Mouse (Mus musculus): ENCODE measurements around the gene Tmub2. TPM values are rescaled to one million over a fixed set of nuclear protein-coding genes. Genes with fewer than 3 reads are reported as not detected.

Gene Tmub2
- polyA plus RNA-seq, 1 experiment from 2014 or later, result 48.9 TPM

DNA sequence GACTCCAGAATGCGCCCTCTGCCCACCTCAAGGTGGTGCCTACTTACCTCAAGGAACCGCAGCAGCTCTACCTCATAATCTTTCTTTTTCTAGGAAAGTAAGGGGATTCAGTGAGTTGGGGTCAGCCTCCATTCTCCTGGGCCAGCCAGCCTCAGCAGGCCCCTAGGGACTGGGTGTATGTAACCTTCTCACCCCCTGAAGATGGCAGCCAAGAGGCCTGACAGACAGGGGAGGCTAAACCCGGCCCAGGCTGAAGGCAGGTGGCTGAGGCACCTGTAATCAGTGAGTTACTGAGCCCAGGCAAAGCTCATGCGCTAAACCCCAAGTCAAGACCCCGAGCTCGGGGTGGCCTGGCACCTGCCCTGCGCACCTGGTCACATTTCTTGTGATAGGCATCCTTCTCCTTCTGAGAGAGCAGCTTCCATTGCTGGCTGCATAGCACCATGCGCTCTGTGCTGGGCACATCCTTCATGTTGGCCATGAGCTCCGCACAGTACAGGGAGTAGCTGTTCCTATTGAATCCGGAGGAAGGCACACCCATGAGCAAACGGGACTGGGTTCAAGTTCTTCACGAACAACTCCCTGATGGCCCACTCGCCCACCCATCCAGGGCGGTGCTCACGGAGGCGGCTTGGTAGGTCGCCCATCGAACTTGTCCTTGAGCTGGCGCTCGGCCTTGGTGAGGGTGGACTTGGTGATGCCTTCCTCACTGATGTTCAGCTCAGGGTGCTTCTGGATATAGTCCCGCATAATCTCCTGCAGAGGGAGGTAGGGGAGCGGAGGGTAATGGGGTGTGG, 25.3 kb downstream of the Tmub2 start:
- Histone ChIP-seq H3K27me3 (no peaks in the 10 kb centered on the region), H3K4me1 (peaks cover 27% of the 10 kb centered on the region), H3K4me3 (peak overlapping the region; percentile 37; the same call in 1 of the 2 replicates), H3K4me2 (replicated peaks) (peak overlapping the region; percentile 62), H3K36me3 (peaks cover 72% of the 10 kb centered on the region), H3K27ac (no peak overlapping the region), H3K9me3 (no peaks in the 10 kb centered on the region), H3K9ac (peak overlapping the region; percentile 16; the same call in 1 of the 2 replicates)
- no peak for ATAC-seq (ENCODE audit: insufficient number of reproducible peaks, insufficient read depth, low FRiP score, low TSS enrichment)
- WGBS, result 85% methylated on average over 22 of the region's 22 CpGs

GRCm38 (mm10) chr11:102310768-102311695, 26.3 kb downstream of the Tmub2 start:
- no peaks in the 10 kb centered on the region for H3K9me3 ChIP-seq
- 36% methylated on average over 38 of the region's 38 CpGs for WGBS
- ATAC-seq (ENCODE audit: insufficient number of reproducible peaks, insufficient read depth, low FRiP score, low TSS enrichment), result no peak
- H3K9ac ChIP-seq, result peak overlapping the region; percentile 15; the same call in 1 of the 2 replicates
- H3K27me3 ChIP-seq, result no peaks in the 10 kb centered on the region
- H3K36me3 ChIP-seq, result peaks cover 68% of the 10 kb centered on the region
- H3K27ac ChIP-seq, result no peak overlapping the region
- no peak overlapping the region for H3K4me3 ChIP-seq
- H3K4me2 ChIP-seq (replicated peaks), result 0 out of 2 replicates have a peak overlapping the region, but pooled peaks have one; percentile 10
- H3K4me1 ChIP-seq, result peaks cover 35% of the 10 kb centered on the region

GRCm38 (mm10) chr11:102311966-102312365, 27.2 kb downstream of the Tmub2 start:
- peaks cover 59% of the 10 kb centered on the region for H3K36me3 ChIP-seq
- H3K27ac ChIP-seq, result no peak overlapping the region
- H3K4me2 ChIP-seq (replicated peaks), result no peak overlapping the region
- H3K9me3 ChIP-seq, result no peaks in the 10 kb centered on the region
- H3K4me1 ChIP-seq, result peaks cover 39% of the 10 kb centered on the region
- no peak for ATAC-seq (ENCODE audit: insufficient number of reproducible peaks, insufficient read depth, low FRiP score, low TSS enrichment)
- 78% methylated on average over 4 of the region's 4 CpGs for WGBS
- H3K9ac ChIP-seq, result no peak overlapping the region
- no peaks in the 10 kb centered on the region for H3K27me3 ChIP-seq
- no peak overlapping the region for H3K4me3 ChIP-seq

GRCm38 (mm10) chr11:102312586-102312985, 27.9 kb downstream of the Tmub2 start:
- Histone ChIP-seq H3K36me3 (peaks cover 52% of the 10 kb centered on the region), H3K9ac (no peak overlapping the region), H3K9me3 (no peaks in the 10 kb centered on the region), H3K27me3 (no peaks in the 10 kb centered on the region), H3K27ac (no peak overlapping the region), H3K4me2 (replicated peaks) (no peak overlapping the region), H3K4me3 (no peak overlapping the region), H3K4me1 (peaks cover 39% of the 10 kb centered on the region)
- 82% methylated on average over 6 of the region's 6 CpGs for WGBS
- ATAC-seq (ENCODE audit: insufficient number of reproducible peaks, insufficient read depth, low FRiP score, low TSS enrichment), result no peak

DNA sequence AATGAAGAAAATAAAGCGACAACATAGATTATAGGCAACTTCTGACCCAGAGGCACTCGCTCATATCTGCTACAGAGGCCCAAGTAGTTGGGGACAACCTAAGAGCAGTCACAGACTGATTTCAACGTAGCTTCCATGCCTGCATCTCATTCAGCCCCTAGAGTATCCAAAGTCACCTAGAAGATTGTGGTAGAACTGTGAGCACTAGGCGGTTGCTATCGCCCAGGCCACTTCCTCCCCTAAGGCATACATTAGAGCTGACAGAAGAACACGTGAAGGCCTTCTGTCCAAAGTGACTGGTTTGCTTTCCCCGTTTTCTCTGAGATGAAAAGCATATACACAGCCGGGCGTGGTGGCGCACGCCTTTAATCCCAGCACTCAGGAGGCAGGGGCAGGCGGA, 29.6 kb downstream of the Tmub2 start:
- Histone ChIP-seq H3K9me3 (no peaks in the 10 kb centered on the region), H3K27ac (no peak overlapping the region), H3K4me2 (replicated peaks) (no peak overlapping the region), H3K4me1 (peaks cover 32% of the 10 kb centered on the region), H3K9ac (no peak overlapping the region), H3K4me3 (no peak overlapping the region), H3K27me3 (no peaks in the 10 kb centered on the region), H3K36me3 (peaks cover 42% of the 10 kb centered on the region)
- 88% methylated on average over 12 of the region's 12 CpGs for WGBS
- ATAC-seq (ENCODE audit: insufficient number of reproducible peaks, insufficient read depth, low FRiP score, low TSS enrichment), result no peak

DNA sequence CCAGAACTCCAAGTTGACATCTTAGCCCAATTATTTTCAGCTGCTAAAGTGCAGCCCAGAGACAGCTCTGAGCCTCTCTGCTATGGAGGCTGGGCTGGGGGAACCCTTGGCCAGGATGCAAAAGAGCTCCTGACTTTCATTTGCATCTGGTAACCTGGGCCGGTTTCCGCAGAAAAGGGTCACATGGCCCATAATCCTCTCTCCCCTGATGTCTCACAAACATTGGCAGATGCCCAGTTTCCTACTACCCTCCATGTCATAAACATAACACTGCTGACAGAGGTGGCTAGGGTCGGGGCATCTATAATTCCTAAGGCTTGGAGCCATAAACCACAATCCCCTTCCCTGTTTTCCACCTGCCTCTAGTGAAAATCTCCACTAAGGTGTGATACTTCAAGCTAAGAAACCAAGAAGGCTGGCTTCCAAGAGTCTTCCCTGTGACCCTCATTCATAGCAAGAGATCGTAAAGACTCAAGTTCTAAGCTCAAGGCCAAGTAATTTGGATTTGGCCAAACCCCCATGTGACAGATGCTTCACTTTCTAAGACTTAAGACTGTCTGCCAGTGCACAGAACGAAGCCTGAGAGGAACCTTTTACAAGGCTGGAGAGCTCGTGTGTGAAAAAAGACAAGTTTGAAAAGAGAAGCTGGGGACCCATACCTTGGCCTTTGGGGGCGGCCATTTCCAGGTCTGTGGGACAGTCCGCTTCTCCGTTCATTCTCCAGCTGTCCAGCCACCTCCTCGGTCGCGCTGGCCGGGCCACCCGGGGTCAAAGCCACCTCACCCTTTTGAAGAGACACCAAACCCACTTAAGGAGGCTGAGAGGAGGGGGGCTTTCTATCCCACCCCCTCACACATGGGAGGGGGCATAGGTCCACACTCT, 31.2 kb downstream of the Tmub2 start:
- WGBS, result 13% methylated on average over 14 of the region's 14 CpGs
- no peak for ATAC-seq (ENCODE audit: insufficient number of reproducible peaks, insufficient read depth, low FRiP score, low TSS enrichment)
- Histone ChIP-seq H3K4me3 (peak overlapping the region; percentile 99), H3K9me3 (no peaks in the 10 kb centered on the region), H3K9ac (peak overlapping the region; percentile 100), H3K36me3 (peaks cover 30% of the 10 kb centered on the region), H3K27me3 (no peaks in the 10 kb centered on the region), H3K4me1 (peaks cover 24% of the 10 kb centered on the region), H3K27ac (peak overlapping the region; percentile 100), H3K4me2 (replicated peaks) (peak overlapping the region; percentile 89)

- Histone ChIP-seq H3K27ac (peak overlapping the region; percentile 100), H3K9me3 (no peaks in the 10 kb centered on the region), H3K4me1 (peaks cover 21% of the 10 kb centered on the region), H3K4me3 (peak overlapping the region; percentile 99), H3K9ac (peak overlapping the region; percentile 100), H3K4me2 (replicated peaks) (peak overlapping the region; percentile 89), H3K27me3 (no peaks in the 10 kb centered on the region), H3K36me3 (peaks cover 30% of the 10 kb centered on the region)
- under 1% methylated on average over 74 of the region's 80 CpGs for WGBS
- peak; percentile 54 for ATAC-seq (ENCODE audit: insufficient number of reproducible peaks, insufficient read depth, low FRiP score, low TSS enrichment)
Observed at GRCm38 (mm10) chr11:102316572-102317297, 32.0 kb downstream of the Tmub2 start.

- peaks cover 21% of the 10 kb centered on the region for H3K4me1 ChIP-seq
- peak overlapping the region; percentile 100 for H3K27ac ChIP-seq
- H3K9ac ChIP-seq, result peak overlapping the region; percentile 100
- no peaks in the 10 kb centered on the region for H3K9me3 ChIP-seq
- peak overlapping the region; percentile 89 for H3K4me2 ChIP-seq (replicated peaks)
- WGBS, result under 1% methylated on average over 68 of the region's 87 CpGs
- H3K27me3 ChIP-seq, result no peaks in the 10 kb centered on the region
- no peak for ATAC-seq (ENCODE audit: insufficient number of reproducible peaks, insufficient read depth, low FRiP score, low TSS enrichment)
- H3K4me3 ChIP-seq, result peak overlapping the region; percentile 99
- H3K36me3 ChIP-seq, result peaks cover 26% of the 10 kb centered on the region
Observed at GRCm38 (mm10) chr11:102317298-102317900, 32.7 kb downstream of the Tmub2 start.

GRCm38 (mm10) chr11:102317901-102318575, 33.3 kb downstream of the Tmub2 start:
- ATAC-seq (ENCODE audit: insufficient number of reproducible peaks, insufficient read depth, low FRiP score, low TSS enrichment), result peak; percentile 64
- Histone ChIP-seq H3K9ac (peak overlapping the region; percentile 100), H3K9me3 (no peaks in the 10 kb centered on the region), H3K4me1 (peaks cover 21% of the 10 kb centered on the region), H3K4me2 (replicated peaks) (peak overlapping the region; percentile 89), H3K27me3 (no peaks in the 10 kb centered on the region), H3K27ac (peak overlapping the region; percentile 100), H3K36me3 (peaks cover 20% of the 10 kb centered on the region), H3K4me3 (peak overlapping the region; percentile 99)
- 1% methylated on average over 58 of the region's 77 CpGs for WGBS
